Mouse (Mus musculus): ENCODE measurements around the gene Gm4353.

The Gm4353 gene

GRCm38 (mm10) chr7:116040470-116041019, 43.9 kb downstream of the Gm4353 start:
- no peak for DNase-seq (ENCODE audit: inconsistent age in 2 of 2, low spot score in 1 of 2)

- peak; percentile 86 to 95 for DNase-seq (ENCODE audit: inconsistent age in 2 of 2, low spot score in 1 of 2)
These were observed 44.6 kb downstream of the Gm4353 start for GRCm38 (mm10) chr7:116039538-116040466.

DNA sequence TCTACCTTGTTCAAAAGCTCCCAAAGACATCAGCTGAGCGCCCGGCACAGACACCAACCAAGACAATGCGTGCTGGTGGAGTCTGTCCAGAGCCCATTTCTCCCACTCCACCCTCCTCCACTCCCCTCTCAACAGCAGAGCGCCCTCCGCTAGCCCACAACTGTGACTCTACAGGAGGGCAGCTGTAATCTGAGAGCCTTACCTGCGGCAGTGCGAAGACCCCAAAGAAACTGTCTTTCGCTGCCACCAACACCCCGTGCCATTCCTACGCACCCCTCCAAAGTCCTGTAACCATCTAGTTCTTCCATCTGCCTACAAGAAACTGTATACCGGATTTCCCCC, 45.3 kb downstream of the Gm4353 start, which contains the start of gene 1110004F10Rik:
Gene 1110004F10Rik (plus strand): TSS at position 202 of the 342 bp plus-strand sequence.
- DNase-seq (ENCODE audit: inconsistent age in 2 of 2, low spot score in 1 of 2): no peak

DNA sequence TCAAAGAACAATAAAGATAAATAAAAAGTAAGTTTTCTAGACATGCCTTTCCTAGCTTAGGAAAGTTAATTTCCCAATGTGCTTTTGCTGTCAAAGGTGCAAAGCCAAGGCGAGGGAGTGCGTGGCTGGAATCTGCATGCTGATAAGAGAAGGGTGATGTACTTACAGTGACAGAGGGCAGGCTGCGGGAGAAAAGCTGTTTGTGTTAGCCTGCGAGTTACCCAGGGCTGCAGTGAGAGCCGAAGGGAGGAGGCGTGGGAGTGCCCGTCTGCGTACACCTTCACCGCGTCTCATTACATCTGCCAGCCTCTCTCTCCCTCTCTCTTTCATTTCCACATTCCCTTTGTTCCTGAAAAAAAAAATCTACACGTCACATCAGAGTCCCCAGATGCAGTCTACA, 45.9 kb downstream of the Gm4353 start, which contains the start of gene Sox6:
Gene Sox6 (minus strand): TSS at position 286 of the 400 bp plus-strand sequence.
- peak in 1 of 2 experiments; percentile 21 for DNase-seq (ENCODE audit: inconsistent age in 2 of 2, low spot score in 1 of 2)

GRCm38 (mm10) chr7:116038024-116038423, 46.4 kb downstream of the Gm4353 start:
- peak in 1 of 2 experiments; percentile 57 for DNase-seq (ENCODE audit: inconsistent age in 2 of 2, low spot score in 1 of 2)

- no peak for DNase-seq (ENCODE audit: inconsistent age in 2 of 2, low spot score in 1 of 2)
These were observed 47.6 kb downstream of the Gm4353 start for GRCm38 (mm10) chr7:116036591-116037555.

DNA sequence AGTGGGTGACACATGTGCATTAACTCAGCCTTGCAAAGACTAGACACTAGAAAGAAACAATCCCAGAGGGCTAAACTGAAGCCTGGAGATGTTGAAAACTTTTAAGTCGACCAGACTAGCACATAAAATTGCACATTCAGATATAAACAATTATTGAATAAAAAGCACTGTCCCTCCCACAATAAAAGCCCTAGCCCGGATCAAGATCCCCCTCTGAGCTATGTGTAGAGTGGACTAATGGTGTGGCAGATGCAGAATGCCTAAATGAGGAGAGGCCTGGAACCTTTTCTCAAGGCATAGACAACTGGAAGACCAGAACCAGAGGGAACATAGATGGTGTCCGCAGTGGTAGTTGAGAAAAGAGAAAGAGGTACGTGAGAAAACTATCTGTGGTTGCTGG, 48.9 kb downstream of the Gm4353 start:
- DNase-seq (ENCODE audit: inconsistent age in 2 of 2, low spot score in 1 of 2): no peak

DNA sequence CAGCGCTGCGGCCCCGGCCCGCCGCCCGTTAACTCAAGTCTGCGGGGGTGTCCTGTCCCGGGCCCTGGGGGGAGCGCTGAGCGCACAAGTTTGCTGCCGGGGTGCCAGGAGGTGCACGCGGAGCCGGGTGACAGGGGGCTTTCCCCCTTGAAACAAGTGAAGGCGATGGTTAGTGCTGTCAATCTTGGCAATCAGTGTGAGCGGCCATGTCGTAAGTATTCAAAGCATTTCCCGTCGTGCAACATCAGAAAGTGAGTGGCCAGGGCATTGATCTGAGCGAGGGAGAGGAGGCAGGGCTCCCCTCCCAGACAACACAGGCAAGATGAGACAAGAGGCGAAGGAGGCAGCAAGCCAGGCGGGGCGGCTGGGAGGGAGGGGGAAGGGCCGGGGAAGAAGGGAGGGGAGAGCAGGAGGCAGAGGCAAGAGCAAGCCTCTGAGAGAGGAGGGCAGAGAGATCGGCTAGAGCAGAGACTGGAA, 50.1 kb downstream of the Gm4353 start:
- DNase-seq (ENCODE audit: inconsistent age in 2 of 2, low spot score in 1 of 2): peak; percentile 70 to 90

GRCm38 (mm10) chr7:116033371-116034241, 50.8 kb downstream of the Gm4353 start:
- DNase-seq (ENCODE audit: inconsistent age in 2 of 2, low spot score in 1 of 2): peak; percentile 74 to 88

All from adrenal gland, adult (tissue).